Mouse (Mus musculus) kidney, adult 2 months (tissue): ENCODE measurements at regions not wholly inside any gene's neighbourhood (a gene's known extent, or its start where the extent isn't known, plus 50 kb on each side); places are given as distances from the start of the nearest gene placed in this dataset.

Experiments
- CTCF ChIP-seq: fragments of 200-500 bp; conservative IDR thresholded peaks from 2 replicates; pipeline ENCODE4 v1.5.1; 2011; ENCODE audit warnings: low read depth, mild to moderate bottlenecking, control low read depth, low read length, moderate library complexity, mixed read lengths; ENCODE audit not compliant: insufficient read depth, insufficient read length
- POLR2A ChIP-seq: fragments of 200-500 bp; IDR thresholded peaks from one replicate; pipeline ENCODE4 v1.6.1; 2011; ENCODE audit warnings: low read depth, low read length, control low read depth

DNA sequence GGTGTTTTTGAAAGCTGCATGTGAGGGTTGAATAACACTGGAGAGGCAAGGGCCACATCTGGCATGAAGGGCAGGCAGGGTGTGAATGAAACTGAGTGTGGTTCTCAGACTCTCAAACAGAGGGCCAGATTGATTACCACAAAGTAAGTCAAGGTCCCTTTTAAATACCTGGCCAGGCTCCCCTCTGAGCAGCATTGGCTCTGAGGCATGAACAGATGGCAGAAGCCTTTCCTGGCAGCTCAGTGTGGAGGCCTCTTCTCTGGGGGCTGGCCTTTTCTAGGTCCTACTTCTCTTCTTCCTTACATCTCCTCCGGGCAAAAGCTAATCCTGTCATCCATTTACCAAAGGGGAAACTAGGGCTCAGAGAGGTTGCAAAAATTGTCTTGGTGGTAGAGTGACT lies 229.6 kb upstream of the Spdye4c start:
- TF ChIP-seq CTCF: no peak
- TF ChIP-seq POLR2A: no peak
